Mouse (Mus musculus) fibroblast of lung, adult 2 months (primary cell): Measurements from ENCODE around the gene Blzf1.

ENCODE experiments used
- DNase-seq: peaks from one replicate; pipeline ENCODE4 v3.0.0-alpha.2; 2011; ENCODE audit warnings: low read depth

The Blzf1 gene

GRCm38 (mm10) chr1:164307124-164307751 lies at the start of gene Blzf1:
Gene Blzf1 (minus strand): TSS chr1:164307489.
- DNase-seq, result peak; percentile 98

DNA sequence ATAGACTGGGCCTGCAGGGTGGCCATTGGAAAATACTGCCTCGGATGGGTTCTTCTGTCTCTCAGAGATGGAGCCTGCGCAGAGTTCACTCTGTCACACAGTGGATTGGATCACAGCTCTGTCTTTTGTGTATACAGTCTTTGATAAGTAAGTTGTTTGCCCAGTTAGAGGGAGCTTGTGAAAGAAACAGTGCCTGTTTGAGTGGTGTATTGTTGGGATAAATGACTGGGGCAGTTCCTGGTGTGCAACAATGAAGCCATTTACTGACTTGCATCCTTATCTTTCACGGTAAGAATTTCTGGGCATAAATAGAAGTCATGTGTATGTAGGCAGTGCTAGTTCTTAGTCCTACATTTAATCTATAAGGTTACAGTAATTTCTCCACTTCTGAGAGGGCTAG lies 46.2 kb upstream of the Blzf1 start:
- DNase-seq, result no peak

DNA sequence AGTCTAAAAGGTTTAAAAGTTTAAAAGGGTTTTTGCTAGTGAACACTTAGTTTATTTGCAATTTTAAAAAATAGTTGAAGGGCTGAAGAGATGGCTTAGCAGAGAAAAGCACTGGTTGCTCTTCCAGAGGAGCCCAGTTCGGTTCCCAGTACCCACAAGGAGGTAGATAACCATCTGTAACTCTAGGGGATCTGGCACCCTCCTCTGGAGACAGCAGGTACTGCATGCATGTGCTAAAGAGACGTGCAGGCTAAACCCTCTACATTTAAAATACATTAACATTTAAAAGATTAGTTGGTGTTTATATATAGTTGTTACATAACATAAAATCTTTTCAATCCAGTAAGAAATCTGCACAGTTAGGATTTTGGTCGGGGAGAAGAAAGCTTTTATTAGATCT lies 34.9 kb upstream of the Blzf1 start:
- no peak for DNase-seq

- DNase-seq, result no peak
Measured at GRCm38 (mm10) chr1:164335846-164336245, 28.6 kb upstream of the Blzf1 start.

DNA sequence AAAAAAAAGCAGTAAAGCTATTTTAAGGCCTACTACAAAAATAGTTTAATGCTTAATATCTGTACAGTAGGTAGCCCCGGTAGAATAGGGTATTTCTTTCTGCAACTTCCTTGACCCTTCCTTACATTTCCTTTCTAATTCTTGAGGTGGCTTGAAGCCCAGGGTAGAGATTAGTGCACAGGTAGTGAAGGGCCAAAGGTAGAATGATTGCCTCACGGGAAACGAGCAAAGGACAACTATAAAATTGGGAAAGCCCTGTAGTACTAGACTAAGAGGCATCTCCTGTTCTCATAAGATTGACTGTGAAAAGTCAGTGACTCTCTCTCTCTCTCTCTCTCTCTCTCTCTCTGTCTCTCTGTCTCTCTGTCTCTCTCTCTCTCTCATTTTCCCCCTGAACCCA lies 28.1 kb upstream of the Blzf1 start:
- no peak for DNase-seq

GRCm38 (mm10) chr1:164332559-164332958 lies 25.3 kb upstream of the Blzf1 start:
- DNase-seq, result no peak

DNA sequence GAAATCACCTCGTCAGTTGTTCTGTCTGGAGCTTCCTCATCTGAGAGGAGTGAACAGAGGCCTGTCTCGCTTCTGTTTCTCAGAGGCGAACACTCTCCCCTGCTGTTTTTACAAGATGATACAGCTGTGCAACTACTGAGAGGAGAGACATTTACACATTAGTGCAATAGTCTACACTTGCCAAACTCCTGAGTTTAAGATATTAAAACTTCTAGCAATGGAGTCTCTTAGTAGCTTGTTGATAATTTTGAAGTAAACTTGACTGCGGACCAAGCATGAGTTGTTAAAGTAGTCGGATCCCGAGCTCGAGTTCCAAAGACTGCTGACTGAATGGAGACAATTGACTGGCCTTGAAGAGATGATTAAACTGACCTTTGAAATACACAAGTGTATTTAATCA lies 20.5 kb upstream of the Blzf1 start:
- no peak for DNase-seq

DNA sequence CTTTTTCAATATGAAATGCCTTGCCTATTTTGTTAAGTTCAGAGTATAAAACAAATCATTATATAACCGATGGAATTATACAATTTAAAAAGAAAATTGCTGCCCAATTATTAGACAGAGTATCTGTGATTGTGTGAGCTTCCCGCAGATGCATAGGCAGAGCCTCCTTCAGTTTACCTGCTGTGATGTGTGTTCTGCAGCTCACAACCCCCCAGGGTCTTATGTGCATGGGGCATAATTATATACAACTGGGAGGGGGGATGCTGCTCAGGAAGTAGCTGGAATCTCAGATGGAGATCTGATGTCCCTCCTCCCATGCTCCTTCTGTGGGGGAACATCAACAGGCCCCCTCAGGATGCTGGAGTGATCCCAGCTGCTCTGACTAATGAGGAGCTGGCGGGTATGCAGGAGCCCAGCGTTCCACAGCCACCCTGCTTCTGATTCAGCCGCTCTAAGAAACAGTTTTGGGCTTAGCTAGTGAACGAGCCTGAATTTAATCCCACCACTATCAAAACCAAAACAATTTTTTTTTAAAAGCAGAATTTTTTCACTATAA lies 19.4 kb upstream of the Blzf1 start:
- no peak for DNase-seq

GRCm38 (mm10) chr1:164324878-164325277 lies 17.6 kb upstream of the Blzf1 start:
- no peak for DNase-seq

- no peak for DNase-seq
Measured at GRCm38 (mm10) chr1:164324221-164324620, 16.9 kb upstream of the Blzf1 start.

DNA sequence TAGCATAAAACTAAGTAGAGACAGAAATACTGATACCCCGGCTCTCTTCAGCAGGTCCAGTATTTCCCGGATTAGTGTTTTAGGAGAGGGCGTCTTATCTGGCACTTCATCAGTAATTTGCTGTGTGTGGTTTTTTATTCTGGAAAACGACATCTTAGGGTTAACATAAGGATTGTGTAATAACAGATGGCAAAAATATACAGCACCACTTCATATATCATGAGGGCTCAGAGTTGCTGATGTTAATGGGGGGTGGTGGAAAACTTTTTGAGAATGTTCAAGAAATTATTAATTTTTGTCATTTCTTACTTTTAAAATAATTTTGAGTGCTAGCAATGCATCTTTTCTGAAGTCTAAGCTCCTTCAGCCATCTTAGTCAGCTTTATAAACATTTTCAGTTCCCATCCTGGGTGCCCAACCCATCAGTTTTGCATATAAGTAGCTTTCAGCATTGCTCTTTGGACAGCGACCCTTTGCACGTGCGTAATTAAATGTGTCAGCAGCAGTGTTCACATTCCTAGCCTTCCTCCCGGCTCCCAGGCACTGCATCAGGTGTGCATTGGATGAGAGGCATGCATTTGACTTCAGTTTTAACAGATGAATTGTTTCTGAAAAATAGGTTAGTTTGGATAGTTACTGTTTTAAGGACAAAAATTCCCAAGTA lies 15.8 kb upstream of the Blzf1 start:
- DNase-seq, result no peak

GRCm38 (mm10) chr1:164321408-164321807 lies 14.1 kb upstream of the Blzf1 start:
- no peak for DNase-seq

DNA sequence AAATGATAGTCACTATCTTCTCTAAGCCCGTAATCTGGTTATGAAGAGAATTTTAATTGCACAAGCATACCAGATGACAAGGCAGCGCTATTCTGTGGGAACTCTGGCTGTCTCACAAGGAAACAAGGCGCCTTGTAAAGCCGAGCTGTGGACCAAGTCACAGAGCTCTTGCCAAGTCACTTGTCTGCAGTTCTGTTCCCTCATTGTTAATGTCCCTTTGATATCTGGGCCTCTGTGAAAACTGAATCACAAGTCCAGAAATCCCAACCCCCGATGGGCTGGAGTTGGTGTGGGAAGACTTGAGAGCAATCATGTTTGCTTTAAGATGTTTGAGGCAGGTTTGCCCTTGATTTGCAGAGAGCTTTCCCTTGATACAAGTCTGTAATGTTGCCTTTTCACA lies 13.4 kb upstream of the Blzf1 start:
- no peak for DNase-seq

- DNase-seq, result no peak
Measured at GRCm38 (mm10) chr1:164319542-164320140, 12.4 kb upstream of the Blzf1 start.

DNA sequence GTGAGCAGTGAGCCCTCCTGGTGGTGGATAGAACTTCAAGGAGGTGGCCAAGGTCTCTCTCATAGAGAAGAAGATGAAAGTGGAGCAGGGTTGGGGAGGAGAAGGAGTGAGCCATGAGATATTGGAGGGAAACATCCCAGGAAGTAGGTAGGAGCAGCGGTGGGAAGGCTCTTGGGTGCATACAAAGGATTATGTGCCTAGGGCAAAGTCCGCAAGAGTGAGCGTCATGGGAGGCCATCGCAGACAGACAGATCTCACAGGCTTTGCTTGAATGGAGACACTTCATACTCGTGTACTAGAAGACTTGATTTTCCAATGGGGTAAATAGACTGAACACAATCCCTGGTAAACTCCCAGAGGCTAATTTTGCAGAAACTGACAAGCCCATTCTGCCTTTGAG lies 11.2 kb upstream of the Blzf1 start:
- no peak for DNase-seq

GRCm38 (mm10) chr1:164317261-164317660 lies 10.0 kb upstream of the Blzf1 start:
- no peak for DNase-seq

DNA sequence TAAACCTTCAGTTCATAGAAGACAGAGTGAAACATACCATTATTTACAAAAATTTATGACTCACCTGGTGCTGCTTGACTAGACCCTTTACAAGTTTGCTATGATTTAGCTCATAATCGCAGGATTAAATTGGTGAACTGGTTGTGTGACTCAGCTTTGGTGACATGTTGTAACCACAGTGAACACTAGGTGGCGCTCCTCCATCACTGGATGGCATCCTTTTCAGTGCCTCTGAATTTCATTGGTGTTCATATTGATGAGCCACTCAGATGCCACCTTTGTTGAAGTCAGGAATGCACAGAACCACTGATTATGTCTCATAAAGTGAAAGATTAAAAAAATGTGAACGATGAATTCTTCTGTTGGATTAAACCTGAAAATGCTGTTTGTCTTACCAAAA lies 9.4 kb upstream of the Blzf1 start:
- DNase-seq, result no peak

DNA sequence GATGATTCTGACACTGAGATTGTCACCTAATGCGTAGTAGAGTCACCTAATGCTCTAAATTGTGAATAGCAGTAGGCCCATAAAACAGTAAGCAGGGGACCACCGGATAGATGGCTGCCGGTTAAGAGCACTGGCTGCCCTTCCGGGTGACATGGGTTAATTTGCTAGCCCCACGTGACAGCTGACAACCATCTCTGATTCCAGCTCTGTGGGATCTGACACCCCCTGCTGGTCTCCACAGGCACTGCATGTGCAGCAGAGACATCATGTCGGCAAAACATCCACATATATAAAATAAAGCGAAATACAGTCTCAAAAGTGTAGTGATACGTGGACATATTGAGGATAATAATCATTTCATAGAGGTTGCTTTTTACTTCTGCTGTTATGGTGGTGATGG lies 8.0 kb upstream of the Blzf1 start:
- DNase-seq, result no peak

GRCm38 (mm10) chr1:164314085-164314484 lies 6.8 kb upstream of the Blzf1 start:
- DNase-seq, result no peak

DNA sequence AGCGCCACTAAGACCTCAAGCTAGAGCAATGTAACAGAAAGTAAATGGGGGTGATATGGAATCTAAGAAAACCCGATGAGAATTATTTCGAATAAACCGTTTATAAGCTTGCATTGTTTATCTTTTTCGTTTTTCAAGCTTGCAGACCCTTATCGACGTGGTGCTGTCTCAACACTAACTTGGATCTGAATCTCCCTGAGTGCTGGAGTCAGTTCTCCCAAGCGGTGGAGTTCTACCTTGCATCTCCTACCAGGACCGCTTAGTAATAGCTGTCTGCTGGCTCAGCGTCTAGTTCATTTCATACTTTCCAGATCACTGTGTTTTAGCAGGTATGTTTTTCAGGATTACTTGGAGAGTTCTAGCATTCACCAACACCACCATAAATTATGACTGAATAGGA lies 633 bp upstream of the Blzf1 start:
- no peak for DNase-seq

- DNase-seq, result no peak
Measured at GRCm38 (mm10) chr1:164303821-164304220, 3.5 kb downstream of the Blzf1 start, which contains the start of gene Nme7. Gene Nme7 (plus strand): TSS chr1:164304121.

GRCm38 (mm10) chr1:164301949-164302348 lies 5.3 kb downstream of the Blzf1 start:
- no peak for DNase-seq

DNA sequence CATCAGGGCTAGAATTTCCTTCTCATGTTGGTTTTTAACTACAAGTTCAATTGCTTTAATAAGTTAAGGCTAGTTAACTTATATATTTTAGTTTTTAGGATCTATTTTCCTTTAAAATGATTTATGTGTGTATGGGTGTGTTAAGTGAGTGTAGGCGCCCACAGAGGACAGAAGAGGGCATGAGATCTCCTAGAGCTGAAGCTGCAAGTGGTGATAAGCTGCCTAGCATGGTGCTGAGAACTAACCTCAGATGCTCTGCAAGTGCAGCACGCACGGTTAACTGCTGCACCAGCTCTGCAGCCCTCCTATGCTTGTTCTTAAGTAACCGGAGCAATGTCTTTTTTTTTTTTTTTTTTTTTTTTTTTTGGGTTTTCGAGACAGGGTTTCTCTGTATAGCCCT lies 10.8 kb downstream of the Blzf1 start:
- DNase-seq, result no peak
